Mouse (Mus musculus): ENCODE measurements around the gene Cybb. TPM values are rescaled to one million over a fixed set of nuclear protein-coding genes. Genes with fewer than 3 reads are reported as not detected.
"Not testable (repeated sequence)": the region's sequence is repeated elsewhere in the genome, so short reads cannot be mapped to it uniquely, and the experiment has no call there.

Cybb gene
- total RNA-seq (2015; ENCODE audit: low replicate concordance) = 86.1 and 112 TPM in 2 replicates
- total RNA-seq (2017; ENCODE audit: low replicate concordance) = 43.0 and 74.8 TPM in 2 replicates

GRCm38 (mm10) chrX:9487671-9488070, at the start of gene Cybb:
TSS of gene Cybb (minus strand) at chrX:9487771.
- no peak for ATAC-seq (replicated peaks; ENCODE audit: low FRiP score, poor library complexity, severe bottlenecking)

DNA sequence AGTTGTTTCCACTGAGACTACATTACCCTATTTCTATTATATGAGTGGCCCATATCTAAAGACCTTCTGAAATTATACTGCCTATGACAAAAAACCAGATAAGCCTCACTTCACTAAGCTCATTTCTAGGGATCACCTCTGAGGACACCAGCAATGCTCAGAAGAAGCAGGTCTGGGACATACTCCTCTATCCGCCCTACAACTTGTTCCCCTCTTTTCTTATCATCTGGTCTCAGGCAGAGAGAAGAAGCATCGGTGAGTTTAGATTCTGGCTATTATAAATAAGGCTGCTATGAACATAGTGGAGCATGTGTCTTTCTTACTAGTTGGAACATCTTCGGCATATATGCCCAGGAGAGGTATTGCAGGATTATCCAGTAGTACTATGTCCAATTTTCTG, 49.3 kb upstream of the Cybb start:
- ATAC-seq (replicated peaks; ENCODE audit: low FRiP score, poor library complexity, severe bottlenecking) = no peak

DNA sequence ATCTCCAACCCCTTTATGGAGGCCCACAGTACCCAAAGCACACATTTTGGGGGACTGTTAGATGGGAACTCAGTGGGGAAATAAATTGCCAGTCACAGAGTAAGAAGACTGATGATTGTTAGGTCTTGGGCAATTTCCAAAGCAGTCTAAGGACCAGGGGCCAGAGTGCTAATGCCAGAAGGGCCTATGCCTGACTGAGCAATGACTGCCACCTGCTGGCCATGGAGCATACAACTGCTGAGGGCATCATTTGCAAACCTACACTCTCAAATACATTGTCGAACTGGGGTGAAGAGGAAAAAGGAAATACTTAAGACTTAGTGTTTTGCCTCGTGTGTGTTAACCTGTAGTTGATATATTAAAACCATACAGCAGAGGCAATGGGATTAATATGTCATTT, 32.4 kb upstream of the Cybb start:
- ATAC-seq (replicated peaks; ENCODE audit: low FRiP score, poor library complexity, severe bottlenecking) = not testable (repeated sequence)

- not testable (repeated sequence) for ATAC-seq (replicated peaks; ENCODE audit: low FRiP score, poor library complexity, severe bottlenecking)
Measured at GRCm38 (mm10) chrX:9517531-9517930, 30.0 kb upstream of the Cybb start.

GRCm38 (mm10) chrX:9475036-9475435, 12.5 kb downstream of the Cybb start:
- not testable (repeated sequence) for ATAC-seq (replicated peaks; ENCODE audit: low FRiP score, poor library complexity, severe bottlenecking)

GRCm38 (mm10) chrX:9474440-9474839, 13.1 kb downstream of the Cybb start:
- ATAC-seq (replicated peaks; ENCODE audit: low FRiP score, poor library complexity, severe bottlenecking) = no peak

DNA sequence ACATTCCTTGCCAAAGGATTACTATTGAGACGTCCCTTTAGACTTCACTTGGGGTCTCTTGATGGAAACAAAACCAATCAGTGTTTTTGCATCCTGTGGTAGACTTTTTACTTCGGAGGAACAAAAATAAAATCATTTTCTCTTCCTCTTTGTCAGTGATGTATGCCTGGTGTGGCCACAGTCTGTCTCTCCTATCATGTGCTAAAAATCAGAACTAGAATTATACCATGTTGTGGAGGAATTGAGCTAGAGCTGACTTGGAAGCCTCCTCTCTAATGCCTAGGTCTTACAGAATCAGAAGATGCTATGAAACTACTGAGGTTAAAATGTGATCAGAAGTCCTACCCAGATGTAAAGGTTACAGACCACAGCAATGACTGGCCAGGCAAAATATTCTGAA, 13.8 kb downstream of the Cybb start:
- no peak for ATAC-seq (replicated peaks; ENCODE audit: low FRiP score, poor library complexity, severe bottlenecking)

- ATAC-seq (replicated peaks; ENCODE audit: low FRiP score, poor library complexity, severe bottlenecking) = no peak
Measured at GRCm38 (mm10) chrX:9470811-9471388, 16.7 kb downstream of the Cybb start.

- no peak for ATAC-seq (replicated peaks; ENCODE audit: low FRiP score, poor library complexity, severe bottlenecking)
Measured at GRCm38 (mm10) chrX:9469100-9469499, 18.5 kb downstream of the Cybb start.

- no peak for ATAC-seq (replicated peaks; ENCODE audit: low FRiP score, poor library complexity, severe bottlenecking)
Measured at GRCm38 (mm10) chrX:9467020-9467419, 20.6 kb downstream of the Cybb start.

DNA sequence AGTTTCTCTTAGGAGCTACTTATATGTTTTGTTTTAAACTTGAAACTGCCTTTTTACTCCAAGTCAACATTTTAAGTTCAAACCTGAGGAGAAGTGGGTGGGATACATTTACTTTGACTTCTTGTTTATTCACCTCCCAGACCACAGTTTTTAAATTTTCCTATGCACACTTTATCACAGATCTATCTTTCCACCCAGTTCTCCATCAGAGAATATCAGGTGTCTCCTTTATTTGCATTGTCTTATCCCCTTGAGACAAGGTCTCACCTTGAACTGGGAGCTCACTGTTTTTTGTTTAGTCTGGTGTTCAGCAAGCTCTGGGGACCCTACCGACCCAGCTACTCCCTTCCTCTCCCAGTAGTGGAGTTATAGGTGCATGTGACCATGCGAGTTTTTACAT, 21.7 kb downstream of the Cybb start:
- ATAC-seq (replicated peaks; ENCODE audit: low FRiP score, poor library complexity, severe bottlenecking) = no peak

GRCm38 (mm10) chrX:9462671-9463070, 24.9 kb downstream of the Cybb start:
- no peak for ATAC-seq (replicated peaks; ENCODE audit: low FRiP score, poor library complexity, severe bottlenecking)

DNA sequence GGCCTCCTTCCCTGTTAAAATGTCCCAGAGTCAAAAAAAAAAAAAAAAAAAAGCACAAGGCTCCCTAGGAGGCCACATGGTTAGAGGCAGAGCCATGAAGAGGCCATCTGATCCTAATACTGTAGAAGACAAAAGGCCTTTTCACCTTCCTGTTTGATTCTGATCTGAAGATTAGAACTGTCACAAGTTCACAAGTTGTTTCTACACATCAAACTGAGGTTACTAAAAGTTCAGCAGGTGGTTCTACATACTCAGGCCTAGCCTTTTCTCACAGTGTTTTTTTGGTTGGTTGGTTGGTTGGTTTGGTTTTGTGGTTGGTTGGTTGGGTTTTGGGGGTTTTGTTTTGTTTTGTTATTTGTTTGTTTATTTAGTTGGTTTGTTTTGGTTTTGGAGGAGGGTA, 26.2 kb downstream of the Cybb start:
- no peak for ATAC-seq (replicated peaks; ENCODE audit: low FRiP score, poor library complexity, severe bottlenecking)

- no peak for ATAC-seq (replicated peaks; ENCODE audit: low FRiP score, poor library complexity, severe bottlenecking)
Measured at GRCm38 (mm10) chrX:9460387-9460930, 27.1 kb downstream of the Cybb start.

GRCm38 (mm10) chrX:9452375-9452774, 35.2 kb downstream of the Cybb start:
- no peak for ATAC-seq (replicated peaks; ENCODE audit: low FRiP score, poor library complexity, severe bottlenecking)

- ATAC-seq (replicated peaks; ENCODE audit: low FRiP score, poor library complexity, severe bottlenecking) = no peak
Measured at GRCm38 (mm10) chrX:9447284-9447683, 40.3 kb downstream of the Cybb start.

DNA sequence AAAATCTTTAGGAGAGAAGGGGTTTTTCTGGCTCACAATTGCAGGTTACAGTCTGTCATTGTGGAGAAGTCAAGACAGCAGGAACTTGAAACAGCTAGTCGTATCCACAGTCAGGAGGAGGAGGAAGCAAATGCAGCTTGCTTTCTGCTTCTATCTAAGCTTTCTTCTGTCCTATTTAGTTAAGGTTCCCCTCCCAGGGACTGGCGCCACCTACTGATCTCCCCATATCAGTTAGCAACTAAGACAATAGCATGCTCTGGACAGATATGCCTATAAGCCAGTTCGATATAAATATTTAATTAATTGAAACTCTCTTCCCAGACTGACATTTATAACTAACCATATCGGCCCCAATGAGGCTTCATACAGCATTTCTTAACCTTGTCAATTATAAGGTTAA, 46.5 kb downstream of the Cybb start:
- ATAC-seq (replicated peaks; ENCODE audit: low FRiP score, poor library complexity, severe bottlenecking) = no peak

DNA sequence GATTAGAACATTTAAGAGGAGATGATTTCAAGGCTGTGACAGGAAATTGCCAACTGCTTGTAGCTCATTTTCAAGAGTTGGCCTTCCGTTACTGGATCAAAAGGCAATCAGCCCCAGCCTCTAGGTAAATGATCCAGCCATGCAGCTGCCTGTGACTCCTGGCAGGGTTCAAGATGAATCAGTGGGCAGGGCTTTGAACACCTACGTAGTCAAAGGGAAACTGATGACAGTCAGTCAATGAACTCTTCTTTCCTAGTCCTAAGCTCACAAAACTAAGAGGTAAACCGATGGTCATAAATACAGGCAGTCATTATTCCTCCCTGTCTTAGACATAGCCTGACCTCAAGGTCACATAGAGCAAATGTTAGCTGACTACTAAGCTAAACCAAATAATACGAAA, 47.0 kb downstream of the Cybb start:
- ATAC-seq (replicated peaks; ENCODE audit: low FRiP score, poor library complexity, severe bottlenecking) = no peak

DNA sequence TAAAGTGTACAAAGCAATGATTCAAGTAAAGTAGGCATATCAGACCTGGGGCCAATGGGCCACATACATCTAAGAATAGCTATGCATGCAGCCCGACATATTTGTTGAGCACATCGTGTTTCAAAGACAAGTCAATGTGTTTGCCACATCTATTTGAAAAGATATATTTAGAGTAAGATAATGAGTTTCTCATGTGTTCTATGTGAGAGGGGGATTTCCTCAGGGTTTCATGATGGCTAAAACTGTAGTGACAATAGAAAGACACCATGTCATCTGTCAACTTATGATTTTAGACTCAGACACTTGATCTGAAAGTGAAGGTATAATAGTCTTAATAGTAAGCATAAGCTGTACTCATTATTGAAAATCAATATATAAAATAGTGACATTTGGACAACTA, 48.3 kb downstream of the Cybb start:
- no peak for ATAC-seq (replicated peaks; ENCODE audit: low FRiP score, poor library complexity, severe bottlenecking)

DNA sequence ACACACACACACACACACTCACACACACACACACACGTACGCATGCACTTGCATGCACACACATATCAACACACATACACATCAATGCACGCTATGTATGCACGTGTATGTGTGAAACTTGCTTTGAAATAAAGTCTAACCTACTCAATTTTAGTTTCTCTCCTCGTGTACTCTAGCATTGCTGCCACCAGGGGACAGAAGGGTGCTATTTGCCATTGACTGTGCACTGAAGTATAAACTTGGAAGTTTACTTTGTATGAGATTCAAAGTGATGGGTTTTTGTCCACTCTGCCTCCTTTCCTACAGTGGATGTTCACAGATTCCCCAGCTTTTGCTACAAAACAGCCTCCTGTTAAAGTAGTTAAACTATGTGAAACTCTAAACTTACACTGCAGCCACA, 73.7 kb downstream of the Cybb start:
- ATAC-seq (replicated peaks; ENCODE audit: low FRiP score, poor library complexity, severe bottlenecking) = no peak

Data from erythroid progenitor cell, adult 5-6 weeks (primary cell).